Mouse (Mus musculus) lung, postnatal 36 days (tissue): ENCODE measurements around the gene Vwa8.
"Not testable (repeated sequence)": the region's sequence is repeated elsewhere in the genome, so short reads cannot be mapped to it uniquely, and the experiment has no call there.

Source experiments
- DNase-seq: peaks from one replicate; pipeline ENCODE4 v3.0.0; 2022; ENCODE audit warnings: mixed read lengths

Gene Vwa8

GRCm38 (mm10) chr14:78987543-78987942 is 138.7 kb downstream of the Vwa8 start:
- DNase-seq = no peak

GRCm38 (mm10) chr14:78992456-78992855 is 143.6 kb downstream of the Vwa8 start:
- no peak for DNase-seq

- DNase-seq = no peak
Measured at GRCm38 (mm10) chr14:78993515-78993914, 144.7 kb downstream of the Vwa8 start.

- no peak for DNase-seq
Measured at GRCm38 (mm10) chr14:78996359-78996758, 147.5 kb downstream of the Vwa8 start.

- peak; percentile 50 for DNase-seq
Measured at GRCm38 (mm10) chr14:79003576-79003975, 154.7 kb downstream of the Vwa8 start.

GRCm38 (mm10) chr14:79017710-79018109 is 168.9 kb downstream of the Vwa8 start:
- not testable (repeated sequence) for DNase-seq

GRCm38 (mm10) chr14:79018564-79018963 is 169.7 kb downstream of the Vwa8 start:
- peak; percentile 64 for DNase-seq

GRCm38 (mm10) chr14:79021725-79022124 is 172.9 kb downstream of the Vwa8 start:
- no peak for DNase-seq

GRCm38 (mm10) chr14:79028996-79029575 is 180.2 kb downstream of the Vwa8 start:
- no peak for DNase-seq

GRCm38 (mm10) chr14:79030715-79031114 is 181.9 kb downstream of the Vwa8 start:
- DNase-seq = peak; percentile 33

- DNase-seq = no peak
Measured at GRCm38 (mm10) chr14:79031230-79031740, 182.4 kb downstream of the Vwa8 start.

GRCm38 (mm10) chr14:79033396-79033795 is 184.5 kb downstream of the Vwa8 start:
- no peak for DNase-seq

GRCm38 (mm10) chr14:79034511-79034913 is 185.7 kb downstream of the Vwa8 start:
- DNase-seq = peak; percentile 80

GRCm38 (mm10) chr14:79035575-79035974 is 186.7 kb downstream of the Vwa8 start:
- DNase-seq = no peak

GRCm38 (mm10) chr14:79047186-79047585 is 198.3 kb downstream of the Vwa8 start:
- DNase-seq = no peak

GRCm38 (mm10) chr14:79047956-79048355 is 199.1 kb downstream of the Vwa8 start:
- DNase-seq = no peak

- no peak for DNase-seq
Measured at GRCm38 (mm10) chr14:79049544-79049943, 200.7 kb downstream of the Vwa8 start.

GRCm38 (mm10) chr14:79065636-79066035 is 216.8 kb downstream of the Vwa8 start:
- no peak for DNase-seq

- DNase-seq = no peak
Measured at GRCm38 (mm10) chr14:79069515-79069914, 220.7 kb downstream of the Vwa8 start.

GRCm38 (mm10) chr14:79074786-79075185 is 225.9 kb downstream of the Vwa8 start:
- peak; percentile 48 for DNase-seq

- peak; percentile 72 for DNase-seq
Measured at GRCm38 (mm10) chr14:79076560-79077300, 227.9 kb downstream of the Vwa8 start.

- DNase-seq = no peak
Measured at GRCm38 (mm10) chr14:79083573-79083972, 234.7 kb downstream of the Vwa8 start.

GRCm38 (mm10) chr14:79086006-79086405 is 237.2 kb downstream of the Vwa8 start:
- DNase-seq = no peak

- DNase-seq = peak; percentile 71
Measured at GRCm38 (mm10) chr14:79089464-79089863, 240.6 kb downstream of the Vwa8 start.
